Mouse (Mus musculus) G1E (cell line): ENCODE results near the gene 2510009E07Rik.

Experiments
- CTCF ChIP-seq: IDR thresholded peaks from 2 replicates; pipeline ENCODE4 v1.5.1; 2012; ENCODE audit warnings: low read depth, low read length, inconsistent platforms, mixed read lengths
- GATA1 ChIP-seq: IDR thresholded peaks from 2 replicates; pipeline ENCODE4 v1.6.1; 2012; ENCODE audit warnings: borderline replicate concordance, low read length, inconsistent platforms, mixed read lengths
- GATA2 ChIP-seq: IDR thresholded peaks from 2 replicates; pipeline ENCODE4 v1.6.1; 2012; ENCODE audit warnings: low read depth, low read length, inconsistent platforms, borderline replicate concordance
- POLR2AphosphoS5 ChIP-seq: IDR thresholded peaks from 2 replicates; pipeline ENCODE4 v1.6.1; 2012; ENCODE audit warnings: low read depth, low read length, inconsistent platforms; ENCODE audit not compliant: insufficient replicate concordance

GRCm38 (mm10) chr16:21655291-21655690, 39.2 kb downstream of the 2510009E07Rik start:
- no peak for TF ChIP-seq CTCF
- TF ChIP-seq GATA1: no peak
- TF ChIP-seq POLR2AphosphoS5: no peak
- TF ChIP-seq GATA2: no peak
